Mouse (Mus musculus) midbrain, embryonic 16.5 days (tissue): ENCODE data around the gene Zfp536. TPM values are rescaled to one million over a fixed set of nuclear protein-coding genes. Genes with fewer than 3 reads are reported as not detected.

ENCODE experiments used
- ATAC-seq: fragments of 200-750 bp; cut with Nextera tagmentation; 2 replicates; pipeline ENCODE4 v1.8.0; 2017; ENCODE audit warnings: moderate TSS enrichment
- H3K27ac ChIP-seq: fragments of 300-500 bp; sonication (generic); 2 replicates; pipeline ENCODE4 v1.5.1; 2014; ENCODE audit warnings: mild to moderate bottlenecking, low read length, mixed read lengths
- H3K27me3 ChIP-seq: fragments of 300-500 bp; sonication (generic); 2 replicates; pipeline ENCODE4 v1.6.1; 2014; ENCODE audit warnings: low read depth, low read length, mixed read lengths; ENCODE audit not compliant: control insufficient read depth, insufficient read depth
- H3K36me3 ChIP-seq: fragments of 300-500 bp; sonication (generic); 2 replicates; pipeline ENCODE4 v1.6.1; 2014; ENCODE audit warnings: mild to moderate bottlenecking, low read length, moderate library complexity, mixed read lengths; ENCODE audit not compliant: control insufficient read depth, insufficient read depth
- H3K4me1 ChIP-seq: fragments of 300-500 bp; sonication (generic); 2 replicates; pipeline ENCODE4 v1.6.1; 2014; ENCODE audit warnings: mild to moderate bottlenecking, low read length, mixed read lengths; ENCODE audit not compliant: control insufficient read depth, insufficient read depth
- H3K4me2 ChIP-seq: fragments of 300-500 bp; sonication (generic); 2 replicates; pipeline ENCODE4 v1.6.1; 2014; ENCODE audit warnings: mild to moderate bottlenecking, low read length, mixed read lengths
- H3K4me3 ChIP-seq: fragments of 300-500 bp; sonication (generic); 2 replicates; pipeline ENCODE4 v1.5.1; 2014; ENCODE audit warnings: low read depth, mild to moderate bottlenecking, low read length, moderate library complexity, mixed read lengths
- H3K9ac ChIP-seq: fragments of 300-500 bp; sonication (generic); 2 replicates; pipeline ENCODE4 v1.6.1; 2014; ENCODE audit warnings: low read depth, low read length, mixed read lengths
- H3K9me3 ChIP-seq: fragments of 300-500 bp; sonication (generic); replicated peaks from 2 replicates; pipeline ENCODE4 v1.6.1; 2014; ENCODE audit warnings: mild to moderate bottlenecking, low read length, mixed read lengths; ENCODE audit not compliant: control insufficient read depth, poor library complexity, severe bottlenecking
- WGBS: fragments of 180-500 bp; shearing (Covaris S2); extraction: QIAGEN DNeasy Blood & Tissue Kit; methylation state at CpG from one replicate; pipeline ENCODE4 v1.1.7; 2014; 5-methylcytosine and 5-hydroxymethylcytosine counted together
- polyA plus RNA-seq: library from polyadenylated mRNA; unstranded; fragments of >200 nt; fragmentation: Nextera tagmentation; extraction: Ambion mirVana; gene quantifications from 2 replicates; pipeline ENCODE4 v1.2.1, GENCODE M21; 2015

Zfp536 gene
- polyA plus RNA-seq, 1 experiment from 2014 or later: 24.4 TPM

- Histone ChIP-seq H3K9ac (peak overlapping the region; percentile 71), H3K4me1 (peaks cover 25% of the 10 kb centered on the region), H3K9me3 (no peaks in the 10 kb centered on the region), H3K4me2 (peak overlapping the region; percentile 99), H3K4me3 (peak overlapping the region; percentile 69), H3K36me3 (no peaks in the 10 kb centered on the region), H3K27me3 (no peaks in the 10 kb centered on the region), H3K27ac (peak overlapping the region; percentile 81)
- under 1% methylated on average over 49 of the region's 53 CpGs for WGBS
- peak; percentile 47 for ATAC-seq
Measured at GRCm38 (mm10) chr7:37769526-37770399, 3.7 kb downstream of the Zfp536 start.

GRCm38 (mm10) chr7:37769004-37769403 is 4.4 kb downstream of the Zfp536 start:
- peaks cover 22% of the 10 kb centered on the region for H3K4me1 ChIP-seq
- 0% methylated on average over 28 of the region's 28 CpGs for WGBS
- H3K4me3 ChIP-seq: peak overlapping the region; percentile 69
- no peaks in the 10 kb centered on the region for H3K27me3 ChIP-seq
- no peaks in the 10 kb centered on the region for H3K36me3 ChIP-seq
- H3K9me3 ChIP-seq: no peaks in the 10 kb centered on the region
- peak overlapping the region; percentile 99 for H3K4me2 ChIP-seq
- peak overlapping the region; percentile 71 for H3K9ac ChIP-seq
- H3K27ac ChIP-seq: peak overlapping the region; percentile 63
- ATAC-seq: no peak

GRCm38 (mm10) chr7:37768310-37768940 is 5.0 kb downstream of the Zfp536 start:
- peaks cover 18% of the 10 kb centered on the region for H3K4me1 ChIP-seq

GRCm38 (mm10) chr7:37758886-37759285 is 14.6 kb downstream of the Zfp536 start:
- Histone ChIP-seq H3K9ac (no peak overlapping the region), H3K4me3 (no peak overlapping the region), H3K9me3 (no peaks in the 10 kb centered on the region), H3K36me3 (no peaks in the 10 kb centered on the region), H3K27me3 (no peaks in the 10 kb centered on the region), H3K4me2 (no peak overlapping the region), H3K4me1 (no peaks in the 10 kb centered on the region), H3K27ac (no peak overlapping the region)
- WGBS: 94% methylated on average over 5 of the region's 5 CpGs
- no peak for ATAC-seq

More at GRCm38 (mm10) chr7:37768310-37768940, 5.0 kb downstream of the Zfp536 start:
- Histone ChIP-seq H3K4me2 (peak overlapping the region; percentile 99), H3K9me3 (no peaks in the 10 kb centered on the region), H3K9ac (peak overlapping the region; percentile 71), H3K4me3 (peak overlapping the region; percentile 69), H3K27ac (peak overlapping the region; percentile 63; the same call in 1 of the 2 replicates), H3K36me3 (no peaks in the 10 kb centered on the region), H3K27me3 (no peaks in the 10 kb centered on the region)
- WGBS: 8% methylated on average over 10 of the region's 10 CpGs
- no peak for ATAC-seq

GRCm38 (mm10) chr7:37753024-37753423 is 20.4 kb downstream of the Zfp536 start:
- H3K4me1 ChIP-seq: no peaks in the 10 kb centered on the region
- H3K27ac ChIP-seq: no peak overlapping the region
- WGBS: 50% methylated on average over 1 of the region's 1 CpGs
- ATAC-seq: no peak
- no peaks in the 10 kb centered on the region for H3K27me3 ChIP-seq
- H3K9me3 ChIP-seq: no peaks in the 10 kb centered on the region
- no peaks in the 10 kb centered on the region for H3K36me3 ChIP-seq
- H3K9ac ChIP-seq: no peak overlapping the region
- H3K4me2 ChIP-seq: no peak overlapping the region
- H3K4me3 ChIP-seq: no peak overlapping the region

GRCm38 (mm10) chr7:37746133-37746761 is 27.2 kb downstream of the Zfp536 start:
- H3K27me3 ChIP-seq: no peaks in the 10 kb centered on the region
- peak; percentile 43; the same call in 1 of the 2 replicates for ATAC-seq
- H3K27ac ChIP-seq: no peak overlapping the region
- H3K4me3 ChIP-seq: no peak overlapping the region
- 17% methylated on average over 12 of the region's 13 CpGs for WGBS
- 0 out of 2 replicates have a peak overlapping the region, but pooled peaks have one; percentile 0 for H3K4me2 ChIP-seq
- H3K36me3 ChIP-seq: no peaks in the 10 kb centered on the region
- H3K9ac ChIP-seq: no peak overlapping the region
- H3K9me3 ChIP-seq: no peaks in the 10 kb centered on the region
- H3K4me1 ChIP-seq: peaks cover 14% of the 10 kb centered on the region

GRCm38 (mm10) chr7:37743350-37743749 is 30.1 kb downstream of the Zfp536 start:
- Histone ChIP-seq H3K9ac (no peak overlapping the region), H3K4me3 (no peak overlapping the region), H3K36me3 (no peaks in the 10 kb centered on the region), H3K9me3 (no peaks in the 10 kb centered on the region), H3K27me3 (no peaks in the 10 kb centered on the region), H3K4me2 (no peak overlapping the region), H3K27ac (no peak overlapping the region), H3K4me1 (peaks cover 14% of the 10 kb centered on the region)
- ATAC-seq: no peak
- WGBS: 69% methylated on average over 8 of the region's 8 CpGs

GRCm38 (mm10) chr7:37737191-37737590 is 36.2 kb downstream of the Zfp536 start:
- 12% methylated on average over 8 of the region's 8 CpGs for WGBS
- Histone ChIP-seq H3K27me3 (no peaks in the 10 kb centered on the region), H3K27ac (no peak overlapping the region), H3K4me1 (peaks cover 17% of the 10 kb centered on the region), H3K9me3 (no peaks in the 10 kb centered on the region), H3K9ac (no peak overlapping the region), H3K4me3 (no peak overlapping the region), H3K36me3 (no peaks in the 10 kb centered on the region), H3K4me2 (no peak overlapping the region)
- no peak for ATAC-seq

GRCm38 (mm10) chr7:37736413-37736720 is 37.1 kb downstream of the Zfp536 start:
- H3K4me1 ChIP-seq: peaks cover 17% of the 10 kb centered on the region
- no peaks in the 10 kb centered on the region for H3K9me3 ChIP-seq
- H3K27me3 ChIP-seq: no peaks in the 10 kb centered on the region
- H3K36me3 ChIP-seq: no peaks in the 10 kb centered on the region
- ATAC-seq: no peak
- H3K27ac ChIP-seq: no peak overlapping the region
- H3K4me3 ChIP-seq: no peak overlapping the region
- 9% methylated on average over 4 of the region's 4 CpGs for WGBS
- no peak overlapping the region for H3K9ac ChIP-seq
- H3K4me2 ChIP-seq: no peak overlapping the region
